Mouse (Mus musculus) gastrocnemius, postnatal 14 days (tissue): ENCODE results near the gene Olfr559. TPM values are rescaled to one million over a fixed set of nuclear protein-coding genes. Genes with fewer than 3 reads are reported as not detected.

Source experiments
- DNase-seq: peaks from one replicate; pipeline ENCODE4 v3.0.0; 2021; ENCODE audit warnings: mixed read lengths
- intact Hi-C: fragments of 180-260 bp; cut with DNase I; formaldehyde crosslinking; loops from one replicate; pipeline ENCODE4 v1.15.1; 2025; ENCODE audit warnings: low total_unique reads
- long read RNA-seq, 2 experiments: library from polyadenylated mRNA; stranded (forward); transcript quantifications; one replicate each; pipeline ENCODE4 v2.0.0; 2021
- total RNA-seq, 2 experiments: library from RNA; stranded (reverse); gene quantifications; 2 replicates each; pipeline ENCODE4 v1.2.3; 2021

The Olfr559 gene
- not detected for total RNA-seq
- long read RNA-seq, experiment 1, result 0 reads
- long read RNA-seq, experiment 2, result 0 reads

- intact Hi-C loops, result no loop called here
- no peak for DNase-seq
These were observed at the start of gene Olfr559 for GRCm38 (mm10) chr7:102727391-102727790. Gene Olfr559, minus strand, starts transcription at chr7:102727491.

- intact Hi-C loops, result no loop called here
- DNase-seq, result no peak
These were observed 43.6 kb upstream of the Olfr559 start, which contains the start of gene Olfr561 for GRCm38 (mm10) chr7:102770921-102771320. Gene Olfr561, plus strand, starts transcription at chr7:102771221.

GRCm38 (mm10) chr7:102759266-102759665, 32.0 kb upstream of the Olfr559 start, which contains the start of the genes Olfr560 and Olfr78:
Gene Olfr560, minus strand, starts transcription at chr7:102759366.
Gene Olfr78, minus strand, starts transcription at chr7:102759471.
- intact Hi-C loops, result no loop called here
- no peak for DNase-seq

- DNase-seq, result no peak
- intact Hi-C loops, result no loop called here
These were observed 24.8 kb upstream of the Olfr559 start for GRCm38 (mm10) chr7:102752086-102752485.

GRCm38 (mm10) chr7:102737705-102738104, 10.4 kb upstream of the Olfr559 start:
- no peak for DNase-seq
- intact Hi-C loops, result no loop called here

GRCm38 (mm10) chr7:102733793-102734192, 6.5 kb upstream of the Olfr559 start:
- intact Hi-C loops, result no loop called here

GRCm38 (mm10) chr7:102718970-102719369, 8.3 kb downstream of the Olfr559 start, which contains the start of gene Olfr33:
Gene Olfr33, minus strand, starts transcription at chr7:102719070.
- DNase-seq, result no peak
- intact Hi-C loops, result no loop called here

More at GRCm38 (mm10) chr7:102733793-102734192, 6.5 kb upstream of the Olfr559 start:
- DNase-seq, result no peak

- intact Hi-C loops, result no loop called here
- no peak for DNase-seq
These were observed 25.4 kb downstream of the Olfr559 start, which contains the start of gene Olfr558 for GRCm38 (mm10) chr7:102701915-102702314. Gene Olfr558, plus strand, starts transcription at chr7:102702215.

GRCm38 (mm10) chr7:102698461-102698860, 28.8 kb downstream of the Olfr559 start:
- DNase-seq, result no peak
- intact Hi-C loops, result no loop called here

GRCm38 (mm10) chr7:102695358-102696125, 31.7 kb downstream of the Olfr559 start, which contains the start of gene Olfr557:
Gene Olfr557, plus strand, starts transcription at chr7:102695910.
- no peak for DNase-seq
- intact Hi-C loops, result no loop called here

- DNase-seq, result peak; percentile 92
- intact Hi-C loops, result no loop called here
These were observed 40.3 kb downstream of the Olfr559 start, which contains the start of gene Trim68 for GRCm38 (mm10) chr7:102686944-102687501. Gene Trim68, minus strand, starts transcription at chr7:102687327.

GRCm38 (mm10) chr7:102681916-102682315, 45.4 kb downstream of the Olfr559 start:
- no peak for DNase-seq
- intact Hi-C loops, result no loop called here

- DNase-seq, result no peak
- intact Hi-C loops, result no loop called here
These were observed 51.1 kb downstream of the Olfr559 start for GRCm38 (mm10) chr7:102676225-102676624.

Other genes with a start within 250 kb of the Olfr559 start
- gene Olfr543, start 245.8 kb downstream of the Olfr559 start, total RNA-seq, result not detected
- gene Olfr544, start 239.2 kb downstream of the Olfr559 start, total RNA-seq, result not detected
- gene Olfr545, start 227.9 kb downstream of the Olfr559 start, total RNA-seq, result not detected
- gene Olfr547, start 192.7 kb downstream of the Olfr559 start, total RNA-seq, result not detected
- not detected for gene Olfr548-ps1, start 186.6 kb downstream of the Olfr559 start, total RNA-seq
- not detected for gene Olfr549, start 177.6 kb downstream of the Olfr559 start, total RNA-seq
- 1 to 10 TPM; 3.5 to 3.7 TPM for gene Trim21, start 162.0 kb downstream of the Olfr559 start, total RNA-seq
- under 1 TPM; 0.14 to 0.22 TPM for gene Olfr550, start 156.0 kb downstream of the Olfr559 start, total RNA-seq
- not detected for gene Olfr551, start 135.6 kb downstream of the Olfr559 start, total RNA-seq
- under 1 TPM in 1 of 2 experiments, not detected in 1; 0.16 TPM for gene Olfr552, start 129.7 kb downstream of the Olfr559 start, total RNA-seq
- gene Olfr553, start 109.3 kb downstream of the Olfr559 start, total RNA-seq, result not detected
- gene Olfr554, start 89.1 kb downstream of the Olfr559 start, total RNA-seq, result not detected
- not detected for gene Olfr555, start 68.7 kb downstream of the Olfr559 start, total RNA-seq
- not detected for gene Olfr556, start 62.6 kb downstream of the Olfr559 start, total RNA-seq
- 1 to 10 TPM; 4.0 to 4.2 TPM for gene Trim68, start 40.2 kb downstream of the Olfr559 start, total RNA-seq
- gene Olfr557, start 31.6 kb downstream of the Olfr559 start, total RNA-seq, result not detected
- gene Olfr558, start 25.3 kb downstream of the Olfr559 start, total RNA-seq, result 1 to 10 TPM; 2.5 to 2.6 TPM
- not detected for gene Olfr33, start 8.4 kb downstream of the Olfr559 start, total RNA-seq
- gene Olfr560, start 31.9 kb upstream of the Olfr559 start, total RNA-seq, result not detected
- under 1 TPM; 0.66 to 0.69 TPM for gene Olfr78, start 32.0 kb upstream of the Olfr559 start, total RNA-seq
- not detected for gene Olfr561, start 43.7 kb upstream of the Olfr559 start, total RNA-seq
- gene Olfr564, start 76.0 kb upstream of the Olfr559 start, total RNA-seq, result not detected
- not detected for gene Olfr566, start 131.3 kb upstream of the Olfr559 start, total RNA-seq
- gene Olfr568, start 149.6 kb upstream of the Olfr559 start, total RNA-seq, result not detected
- not detected for gene Olfr569, start 163.4 kb upstream of the Olfr559 start, total RNA-seq
- gene Olfr570, start 167.1 kb upstream of the Olfr559 start, total RNA-seq, result not detected
- gene Olfr571, start 190.0 kb upstream of the Olfr559 start, total RNA-seq, result not detected
- gene Olfr572, start 196.9 kb upstream of the Olfr559 start, total RNA-seq, result not detected
- not detected for gene Olfr573-ps1, start 215.1 kb upstream of the Olfr559 start, total RNA-seq
- not detected for gene Olfr574, start 221.0 kb upstream of the Olfr559 start, total RNA-seq
- gene Olfr575, start 231.3 kb upstream of the Olfr559 start, total RNA-seq, result not detected
- gene Olfr576, start 235.2 kb upstream of the Olfr559 start, total RNA-seq, result not detected
- not detected for gene Olfr577, start 248.5 kb upstream of the Olfr559 start, total RNA-seq